Mouse (Mus musculus) spleen, postnatal 4 days (tissue): ENCODE data around the gene Eif3g.
A peak's percentile ranks its signal among the peaks of the same experiment; 100 is the strongest.

ENCODE experiments used
- DNase-seq, 2 experiments: peaks; one replicate each; pipeline ENCODE4 v3.0.0; 2022; ENCODE audit warnings: low spot score in 2 of 2

Eif3g gene

DNA sequence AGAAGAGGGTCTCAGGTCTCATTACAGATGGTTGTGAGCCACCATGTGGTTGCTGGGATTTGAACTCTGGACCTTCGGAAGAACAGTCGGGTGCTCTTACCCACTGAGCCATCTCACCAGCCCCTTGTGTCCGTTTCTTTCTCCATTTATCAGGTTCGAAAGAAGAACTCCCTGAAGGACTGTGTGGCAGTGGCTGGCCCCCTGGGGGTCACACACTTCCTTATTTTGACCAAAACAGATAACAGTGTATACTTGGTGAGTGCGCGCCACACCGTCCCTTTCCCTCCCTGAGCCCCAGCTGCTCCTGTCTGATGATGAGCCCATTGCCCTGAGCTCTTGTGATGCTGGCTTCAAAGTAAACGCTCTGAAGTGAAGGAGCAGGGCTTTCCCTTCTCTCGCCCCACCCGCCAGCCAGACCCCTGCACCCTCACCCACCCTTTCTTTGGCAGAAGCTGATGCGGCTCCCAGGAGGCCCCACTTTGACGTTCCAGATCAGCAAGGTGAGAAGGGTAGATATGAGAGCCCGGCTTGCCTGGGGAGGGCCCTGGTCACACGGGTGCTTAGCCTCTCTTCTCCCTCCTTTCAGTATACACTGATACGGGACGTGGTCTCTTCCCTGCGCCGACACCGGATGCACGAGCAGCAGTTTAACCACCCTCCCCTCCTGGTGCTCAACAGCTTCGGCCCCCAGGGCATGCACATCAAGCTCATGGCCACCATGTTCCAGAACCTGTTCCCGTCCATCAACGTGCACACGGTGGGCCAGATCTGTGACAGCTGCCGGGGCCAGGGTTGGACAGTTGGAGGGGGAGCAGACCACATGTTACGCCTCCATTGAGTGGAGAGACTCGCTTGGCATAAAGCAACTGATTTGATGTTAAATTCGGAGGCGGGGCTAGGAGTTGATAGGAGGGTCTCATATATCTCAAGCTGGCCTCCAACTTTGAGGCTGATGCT, 9.0 kb downstream of the Eif3g start:
- peak; percentile 54 to 77 for DNase-seq

DNA sequence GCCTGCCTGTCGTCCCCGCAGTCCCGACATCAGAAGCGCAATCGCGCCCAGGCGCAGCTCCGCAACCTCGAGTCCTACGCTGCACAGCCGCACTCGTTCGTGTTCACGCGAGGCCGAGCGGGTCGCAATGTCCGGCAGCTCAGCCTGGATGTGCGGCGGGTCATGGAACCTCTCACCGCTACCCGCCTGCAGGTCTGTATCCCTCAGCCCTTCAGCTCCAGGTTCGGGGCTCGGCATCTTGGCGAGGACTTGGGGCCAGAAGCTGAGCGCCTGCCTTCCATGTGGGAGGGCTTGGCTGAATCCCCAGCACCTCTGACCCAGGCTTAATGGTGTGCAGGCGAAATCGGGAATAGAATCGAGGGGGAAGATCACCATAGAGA, 10.0 kb downstream of the Eif3g start:
- no peak for DNase-seq

DNA sequence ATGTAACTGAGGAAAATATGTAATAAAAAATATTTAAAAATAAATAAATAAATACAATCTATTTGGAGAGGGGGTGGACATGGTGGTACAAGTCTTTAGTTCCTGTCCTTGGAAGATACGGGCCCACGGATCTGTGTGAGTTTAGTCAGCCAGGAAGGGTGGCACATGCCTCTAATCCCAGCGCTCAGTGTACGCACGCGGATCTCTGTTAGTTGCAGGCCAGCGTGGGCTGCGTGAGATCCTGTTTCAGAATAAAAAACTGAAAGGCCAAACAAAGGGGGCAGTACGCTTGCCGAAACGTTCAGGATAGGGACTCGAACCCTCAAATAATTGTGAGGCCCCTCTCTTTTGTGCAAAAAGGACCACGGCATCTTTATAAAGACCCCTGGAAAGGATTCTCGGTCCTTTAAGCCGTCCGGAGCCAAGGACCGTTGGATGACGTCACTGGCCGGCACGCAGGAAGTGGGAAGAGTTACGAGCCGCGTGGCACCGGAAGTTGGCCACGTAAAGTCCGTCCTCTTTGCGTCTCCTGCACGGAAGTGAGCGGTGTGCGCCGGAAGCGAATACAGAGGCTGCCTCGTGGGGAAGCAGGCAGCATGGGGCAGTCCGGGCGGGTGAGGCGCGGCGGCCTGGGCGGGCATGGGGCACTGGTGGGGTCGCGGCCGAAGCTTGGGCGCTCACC, 10.6 kb downstream of the Eif3g start, which contains the start of gene Ppan:
TSS of gene Ppan (plus strand) at position 472 of the 682 bp plus-strand sequence.
- peak; percentile 90 to 95 for DNase-seq

DNA sequence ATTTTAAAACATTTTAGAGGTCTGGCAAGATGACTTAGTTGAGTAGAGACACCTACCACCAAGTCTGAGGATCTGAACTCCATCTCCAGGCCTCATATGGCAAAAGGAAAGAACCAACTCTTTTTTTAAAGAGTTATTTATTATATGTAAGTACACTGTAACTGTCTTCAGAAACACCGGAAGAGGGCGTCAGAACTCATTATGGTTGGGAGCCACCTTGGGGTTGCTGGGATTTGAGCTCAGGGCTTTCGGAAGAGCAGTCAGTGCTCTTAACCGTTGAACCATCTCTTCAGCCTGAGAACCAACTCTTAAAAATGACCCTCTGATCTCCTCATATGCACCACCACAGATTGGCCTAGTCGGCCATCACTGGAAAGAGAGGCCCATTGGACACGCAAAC, 11.2 kb downstream of the Eif3g start:
- DNase-seq: no peak

DNA sequence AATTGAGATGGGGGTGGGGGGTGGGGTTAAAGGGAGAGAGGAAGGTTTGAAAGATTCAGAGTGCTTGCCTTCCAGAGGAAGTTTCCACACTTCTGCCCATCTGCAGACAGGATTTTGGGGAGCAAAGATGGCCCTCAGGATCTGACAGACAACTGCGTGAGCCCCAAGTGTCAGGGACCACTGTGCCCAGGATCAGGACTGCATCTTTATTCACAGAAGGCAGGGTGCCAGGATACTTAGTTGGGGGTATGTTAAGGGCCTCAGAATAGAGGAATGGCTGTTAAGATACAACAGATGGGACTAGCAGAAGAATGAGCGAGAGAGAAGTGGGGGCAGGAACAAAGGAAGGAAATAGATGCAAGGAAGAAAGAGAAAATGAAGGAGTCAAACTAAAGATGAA, 11.9 kb downstream of the Eif3g start:
- no peak for DNase-seq

DNA sequence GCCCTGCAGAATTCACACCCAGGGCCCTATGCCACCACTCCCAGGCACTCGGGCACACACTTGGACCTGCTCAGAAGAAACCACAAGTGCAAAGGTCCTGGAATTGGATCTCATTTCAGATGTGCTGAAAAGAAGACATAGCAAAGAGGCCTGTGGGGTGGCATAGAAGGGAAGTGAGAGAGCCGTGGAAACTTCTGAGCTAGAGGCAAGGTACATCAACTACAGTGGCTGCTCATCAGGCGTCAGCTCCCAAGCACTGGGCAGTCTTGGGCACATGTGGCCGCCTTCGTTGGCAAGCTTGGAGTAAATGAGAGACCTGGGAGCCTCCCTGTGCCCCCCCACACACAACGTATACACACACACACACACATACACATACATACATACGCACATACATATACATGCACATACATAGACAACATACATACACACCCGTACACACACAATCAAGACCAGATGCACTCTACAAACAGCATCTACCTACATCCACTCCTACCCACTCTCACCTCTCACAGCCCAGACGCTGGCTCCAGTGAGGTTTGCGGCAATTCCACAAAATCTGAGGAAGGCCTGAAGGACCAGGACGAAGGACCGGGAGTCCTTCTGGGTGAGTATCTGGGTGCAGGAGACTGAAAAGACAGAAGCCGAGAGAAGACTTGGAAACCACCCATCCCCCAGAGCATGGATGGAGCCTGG, 19.2 kb downstream of the Eif3g start, which contains the start of gene Angptl6:
TSS of gene Angptl6 (minus strand) at position 631 of the 696 bp plus-strand sequence.
- DNase-seq: peak in 1 of 2 experiments; percentile 69

DNA sequence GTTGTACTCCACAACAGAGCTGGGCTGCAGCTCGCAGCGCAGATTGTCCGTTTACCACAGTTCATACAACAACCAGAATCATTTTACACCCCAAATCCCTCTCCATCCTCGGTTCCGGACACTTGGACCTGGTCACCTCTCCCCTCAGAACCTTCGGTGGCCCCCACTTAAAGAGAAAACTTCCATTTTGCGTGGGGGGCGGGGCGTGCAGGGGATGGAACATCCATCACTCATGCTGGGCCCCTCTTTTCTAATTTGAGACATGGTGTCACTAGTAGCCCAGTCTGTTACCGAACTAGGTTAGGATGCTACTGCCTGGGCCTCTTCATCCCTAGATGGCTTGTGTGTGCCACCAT, 19.7 kb downstream of the Eif3g start:
- DNase-seq: no peak

DNA sequence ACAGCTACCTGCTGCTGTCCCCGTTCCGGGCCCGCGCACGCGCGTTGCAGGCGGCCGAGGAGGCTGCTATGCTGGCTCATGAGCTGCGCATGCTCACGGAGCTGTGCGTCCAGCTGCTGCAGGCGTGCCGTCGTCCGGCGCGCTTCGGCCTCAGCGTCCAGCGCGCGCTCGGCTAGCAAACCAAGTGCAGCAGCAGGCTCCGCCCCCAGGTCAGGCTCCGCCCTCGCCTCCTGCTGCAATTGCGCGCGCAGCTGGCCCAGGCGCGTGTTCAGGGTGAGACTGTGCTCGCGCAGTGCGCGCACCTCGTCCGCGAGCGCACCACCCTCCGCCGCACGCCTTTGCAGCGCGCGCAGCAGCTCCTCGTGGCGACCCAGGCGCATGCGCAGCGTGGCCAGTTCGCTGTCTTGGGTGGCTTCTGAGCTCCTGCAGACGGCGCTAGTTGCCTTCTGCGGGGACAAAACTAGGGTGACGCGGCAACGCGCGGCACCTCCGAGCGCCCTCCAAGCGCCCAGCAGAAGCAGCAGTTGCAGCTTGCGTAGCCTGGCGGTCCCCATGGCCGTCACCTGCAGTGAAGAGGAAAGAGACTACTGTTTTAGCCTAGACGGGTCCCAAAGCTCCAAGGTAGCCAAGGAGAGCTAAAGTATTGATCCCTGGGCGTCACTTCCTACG, 20.2 kb downstream of the Eif3g start:
- DNase-seq: peak; percentile 99 to 100

DNA sequence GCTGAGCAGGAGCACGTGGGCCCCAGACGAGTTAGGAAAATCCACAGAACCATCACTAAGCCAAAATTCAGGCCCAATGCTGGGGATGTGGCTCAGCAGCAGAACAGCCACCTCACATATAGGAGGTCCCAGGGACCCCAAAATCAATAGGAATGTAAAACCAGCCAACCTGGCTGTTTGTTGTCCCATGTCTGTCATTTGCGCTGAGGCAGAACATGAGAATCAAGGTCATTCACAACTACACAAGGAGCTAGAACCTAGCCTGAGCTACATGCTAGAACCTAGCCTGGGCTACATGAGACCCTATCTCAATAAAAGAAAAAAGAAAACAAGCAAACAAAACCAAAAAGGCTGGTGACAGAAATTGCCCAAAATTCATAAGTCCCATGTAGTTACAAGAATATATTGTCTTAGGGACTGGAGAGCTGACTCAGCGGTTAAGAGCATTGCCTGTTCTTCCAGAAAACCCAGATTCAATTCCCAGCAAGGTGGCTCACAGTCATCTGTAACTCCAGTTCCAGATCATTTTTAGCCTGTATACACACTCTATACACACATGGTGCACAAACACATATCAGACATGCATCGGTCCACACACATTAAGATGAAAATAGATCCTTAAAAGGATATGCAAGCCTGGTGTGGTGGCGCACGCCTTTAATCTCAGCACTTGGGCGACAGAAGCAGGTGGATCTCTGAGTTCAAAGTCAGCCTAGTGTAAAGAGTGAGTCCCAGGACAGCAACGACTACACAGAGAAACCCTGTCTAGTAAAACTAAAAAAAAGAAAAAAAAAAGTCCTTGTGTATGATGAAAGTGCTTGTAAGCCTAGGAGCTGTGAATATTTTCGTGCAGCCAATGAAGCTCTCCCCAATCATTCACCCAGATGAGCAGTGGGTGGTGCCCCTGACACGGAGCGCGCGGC, 21.0 kb downstream of the Eif3g start:
- DNase-seq: no peak

DNA sequence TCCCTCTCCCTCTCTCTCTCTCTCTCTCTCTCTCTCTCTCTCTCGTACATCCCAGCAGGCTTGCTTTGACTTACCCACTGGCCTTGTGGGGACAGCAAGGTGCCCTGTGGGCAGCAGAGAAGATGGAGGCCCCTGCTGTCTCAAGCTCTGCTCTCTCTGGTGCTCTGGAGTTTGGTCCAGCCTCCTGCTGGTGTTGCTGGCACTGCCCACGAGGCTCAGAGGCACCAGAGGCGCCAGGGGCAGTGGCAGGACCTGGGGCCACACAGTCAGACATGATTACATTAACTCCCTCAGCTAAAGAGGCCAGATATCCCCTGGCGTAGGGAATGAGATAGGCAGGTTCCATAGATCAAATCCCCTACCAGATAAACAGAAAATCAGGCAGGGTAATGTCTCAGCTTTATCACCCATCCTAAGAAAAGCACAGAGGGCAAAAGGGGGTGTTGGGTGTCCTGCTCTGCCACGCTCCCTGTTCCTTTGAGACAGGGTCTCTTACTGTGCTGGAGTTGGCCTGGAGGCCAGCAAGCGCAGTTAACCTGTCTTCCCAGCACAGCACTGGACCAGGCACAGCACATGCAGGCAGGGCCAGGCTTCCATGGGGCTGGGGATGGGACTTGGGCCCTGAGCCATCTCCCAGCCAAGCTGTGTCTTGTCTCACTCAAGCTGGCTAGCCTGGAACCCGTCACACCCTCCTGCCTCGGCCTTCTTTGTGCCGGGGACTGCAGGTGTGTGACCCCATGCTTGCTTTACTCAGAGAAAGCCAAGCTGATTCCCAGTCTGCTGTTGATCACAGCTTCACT, 21.9 kb downstream of the Eif3g start:
- peak in 1 of 2 experiments; percentile 57 for DNase-seq

DNA sequence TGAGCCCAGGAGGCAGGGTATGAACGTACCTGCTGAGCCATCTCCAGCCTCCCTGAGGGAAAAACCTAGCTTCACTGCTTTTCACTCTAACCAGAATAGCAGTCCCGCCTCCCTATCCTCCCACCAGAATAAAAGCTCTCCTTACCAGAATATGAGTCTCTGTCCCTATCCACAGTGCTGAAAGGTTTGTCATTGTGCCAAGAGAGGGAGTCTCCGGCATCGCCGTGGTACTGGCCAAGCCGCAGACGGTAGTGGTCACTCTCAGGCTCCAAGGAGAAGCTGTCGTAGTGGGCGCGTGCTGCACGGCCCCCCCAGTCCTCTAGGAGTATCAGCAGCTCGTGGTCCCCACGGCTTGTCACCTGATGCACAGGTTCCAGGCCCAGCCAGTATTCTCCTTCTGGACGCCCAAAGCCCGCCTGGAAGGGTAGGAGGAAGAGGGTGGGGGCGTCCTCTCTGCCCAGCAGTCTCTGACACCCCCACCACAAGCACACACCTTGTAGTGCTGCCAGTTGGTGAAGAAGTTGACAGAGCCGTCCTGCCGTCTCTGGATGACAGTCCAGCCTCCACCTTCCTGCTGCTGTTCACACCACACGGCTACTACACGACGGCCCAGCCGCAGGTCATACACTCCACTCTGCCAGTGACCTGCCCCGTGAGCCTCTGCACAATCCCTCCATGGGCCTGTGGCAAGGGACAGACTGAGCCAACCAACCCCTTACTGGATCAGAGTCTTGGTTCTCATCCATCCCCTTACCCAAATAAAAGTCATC, 23.2 kb downstream of the Eif3g start:
- peak in 1 of 2 experiments; percentile 62 for DNase-seq

DNA sequence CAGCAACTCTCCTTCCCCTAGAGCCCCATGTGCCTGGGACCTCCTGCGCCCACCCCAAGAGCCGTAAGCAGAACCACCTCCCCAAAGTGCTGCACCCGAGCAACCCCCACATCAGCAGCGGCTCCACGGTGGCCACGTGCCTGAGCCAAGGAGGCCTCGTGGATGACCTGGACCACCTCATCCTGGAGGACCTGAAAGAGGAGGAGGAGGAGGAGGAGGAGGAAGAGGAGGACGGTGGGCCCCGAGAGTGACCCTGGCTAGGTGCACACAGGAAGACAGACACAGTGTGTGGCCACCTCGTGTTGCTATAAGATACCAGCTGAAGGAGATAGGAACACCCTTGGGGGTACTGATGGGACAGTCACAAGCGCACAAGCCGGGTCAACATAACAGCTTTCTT, 24.9 kb downstream of the Eif3g start:
- no peak for DNase-seq

DNA sequence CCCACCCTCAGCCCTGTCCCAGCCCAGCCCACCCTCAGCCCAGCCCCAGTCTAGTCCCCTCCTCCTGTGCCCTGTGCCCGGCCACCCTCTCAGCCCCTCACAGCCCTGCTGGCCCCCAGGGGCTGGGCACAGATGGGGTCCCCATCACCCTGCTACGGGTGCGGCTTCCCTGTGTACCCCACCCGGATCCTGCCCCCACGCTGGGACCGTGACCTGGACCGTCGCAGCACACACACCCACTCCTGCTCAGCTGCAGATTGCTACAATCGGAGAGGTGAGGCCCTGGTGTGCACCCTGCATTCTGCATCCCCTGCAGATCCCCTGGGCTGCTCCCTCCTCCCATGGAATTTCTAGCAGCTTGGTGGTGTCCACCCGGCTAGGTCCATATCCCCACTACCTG, 25.4 kb downstream of the Eif3g start:
- DNase-seq: no peak

DNA sequence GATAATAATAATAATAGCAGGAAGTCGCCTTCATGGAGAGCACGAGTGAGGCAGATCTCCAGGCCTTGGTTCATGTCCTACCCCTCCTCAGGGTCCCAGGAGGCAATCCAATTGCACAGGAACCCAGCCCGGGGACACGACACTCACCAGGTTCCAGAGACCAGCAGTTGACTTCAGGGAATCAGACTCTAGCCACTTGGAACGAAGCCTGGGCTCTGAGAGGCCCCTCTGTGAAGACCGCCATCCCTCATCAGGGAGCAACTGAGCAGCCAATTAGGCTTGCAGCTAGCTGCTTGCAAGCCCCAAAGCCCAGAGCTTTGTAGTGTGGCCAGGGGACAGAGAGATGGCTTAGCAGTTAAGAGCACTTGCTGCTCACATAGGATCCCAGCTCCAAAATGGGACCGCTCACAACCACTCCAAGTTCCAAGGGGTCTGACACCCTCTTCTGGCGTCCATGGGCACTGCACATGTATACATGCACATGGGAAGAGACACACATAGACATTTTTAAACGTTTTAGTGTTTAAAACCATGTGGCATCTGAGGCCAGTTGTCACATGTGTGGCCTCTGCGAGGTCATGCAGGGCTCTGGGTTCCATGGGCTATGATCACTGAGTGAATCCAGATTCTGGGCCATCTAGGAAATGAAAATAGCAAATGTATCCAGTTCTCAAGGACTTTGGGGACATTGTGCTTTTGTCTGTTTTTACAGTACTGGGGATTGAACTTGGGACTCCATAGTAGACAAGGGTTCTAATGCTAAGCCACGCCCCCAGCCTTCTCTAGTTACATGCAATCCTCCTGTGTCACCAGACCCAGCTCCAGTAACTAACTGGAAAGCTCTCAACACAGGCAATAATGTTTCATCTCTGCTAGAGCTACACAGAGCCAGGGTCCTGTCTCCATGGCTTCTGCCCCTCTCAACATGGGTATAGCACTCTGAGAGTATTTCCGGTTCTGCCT, 27.9 kb downstream of the Eif3g start:
- DNase-seq: no peak

DNA sequence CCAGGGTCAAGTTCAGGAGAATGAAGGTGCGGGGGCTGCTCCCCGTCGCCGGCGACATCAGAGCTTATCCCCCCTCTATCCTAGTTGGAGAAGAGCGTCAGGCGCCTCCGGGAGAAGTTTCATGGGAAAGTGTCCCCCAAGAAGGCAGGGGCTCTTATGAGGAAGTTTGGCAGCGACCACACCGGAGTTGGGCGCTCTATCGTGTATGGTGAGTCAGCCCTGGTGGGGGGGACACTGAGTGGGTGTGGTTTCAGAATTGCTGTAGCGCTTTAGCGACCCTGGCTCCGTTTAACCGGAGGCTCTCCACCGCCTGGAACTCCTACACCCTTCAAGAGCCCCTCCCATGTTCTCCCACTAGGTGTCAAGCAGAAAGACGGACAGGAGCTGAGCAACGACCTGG, 29.2 kb downstream of the Eif3g start:
- no peak for DNase-seq

DNA sequence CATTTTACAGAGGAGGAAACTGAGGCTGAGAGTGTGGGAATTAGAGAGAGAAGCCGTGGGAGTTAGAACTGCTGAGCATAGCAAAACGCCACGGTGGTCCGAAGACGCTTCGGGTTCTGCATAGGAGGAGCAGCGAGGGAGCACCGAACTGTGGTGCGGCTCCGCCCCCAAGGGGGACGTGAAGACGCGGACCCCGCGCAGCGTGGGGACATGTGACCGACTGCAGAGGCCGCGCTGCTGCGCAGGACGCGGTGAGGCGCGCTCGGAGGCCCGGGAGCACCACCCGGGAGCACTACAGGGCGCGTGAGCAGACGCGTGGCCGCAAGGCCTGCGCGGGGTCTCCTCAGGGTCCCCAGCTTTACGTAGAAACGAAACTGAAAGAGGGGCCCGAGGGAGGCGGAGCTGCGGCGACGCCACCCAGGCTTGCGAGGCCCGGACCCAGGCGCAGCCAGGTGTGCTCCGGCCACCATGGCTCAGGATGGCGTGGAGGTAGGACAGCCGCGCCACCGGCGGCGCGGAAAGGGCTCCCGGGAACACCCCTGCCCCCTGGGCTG, 29.9 kb downstream of the Eif3g start, which contains the start of gene A230050P20Rik:
TSS of gene A230050P20Rik (plus strand) at position 195 of the 554 bp plus-strand sequence.
- DNase-seq: peak in 1 of 2 experiments; percentile 40

DNA sequence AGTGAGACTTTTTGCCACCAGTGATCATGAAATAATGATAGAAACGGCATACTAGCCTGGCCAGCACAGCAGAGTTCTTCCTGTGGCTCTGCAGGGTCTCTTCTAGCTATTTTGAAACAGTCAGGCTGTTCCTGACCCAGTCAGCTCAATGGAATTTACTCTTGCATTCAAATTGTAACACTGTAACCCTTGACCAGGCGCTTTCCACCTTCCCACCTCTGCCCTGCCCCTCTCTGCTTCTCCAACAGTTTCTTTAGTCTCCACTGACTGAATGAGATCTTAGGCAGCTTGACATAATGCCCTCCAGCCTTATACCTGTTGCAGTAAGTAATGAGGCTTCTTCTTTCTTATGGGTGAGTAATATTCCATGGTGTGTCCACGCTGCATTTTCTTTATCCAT, 31.5 kb downstream of the Eif3g start:
- no peak for DNase-seq
